Mouse (Mus musculus): ENCODE results near the gene Vdr. TPM values are rescaled to one million over a fixed set of nuclear protein-coding genes. Genes with fewer than 3 reads are reported as not detected.

Gene Vdr
- total RNA-seq, 2 experiments from 2014 or later, result 0.16 to 0.82 TPM

DNA sequence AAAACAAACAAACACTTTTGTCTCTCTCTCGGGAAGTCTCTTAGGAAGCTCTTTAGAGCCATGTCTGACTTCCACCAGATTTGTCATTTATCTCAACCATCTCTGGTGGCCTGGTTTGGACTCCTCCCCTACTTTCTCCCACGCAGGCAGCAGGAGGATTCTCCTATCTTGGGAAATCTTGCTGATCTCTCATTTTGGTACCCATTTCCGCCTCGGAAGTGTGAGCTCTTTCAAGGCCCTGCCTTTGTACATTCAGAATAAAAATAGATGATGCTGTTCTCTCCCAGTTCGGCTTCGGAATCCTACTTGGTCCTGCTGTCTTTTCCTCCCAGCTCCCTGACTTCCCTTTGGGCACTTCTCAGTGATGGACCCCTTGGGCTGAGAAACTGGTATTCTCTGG is 55.9 kb downstream of the Vdr start:
- intact Hi-C loops (cut with DNase I), result loop anchor here (2.0 kb wide), 1 partner anchor 98 kb away; no protein-coding TSS in a partner anchor
- peak; percentile 20 to 79 for DNase-seq (ENCODE audit: low spot score in 2 of 2)

DNA sequence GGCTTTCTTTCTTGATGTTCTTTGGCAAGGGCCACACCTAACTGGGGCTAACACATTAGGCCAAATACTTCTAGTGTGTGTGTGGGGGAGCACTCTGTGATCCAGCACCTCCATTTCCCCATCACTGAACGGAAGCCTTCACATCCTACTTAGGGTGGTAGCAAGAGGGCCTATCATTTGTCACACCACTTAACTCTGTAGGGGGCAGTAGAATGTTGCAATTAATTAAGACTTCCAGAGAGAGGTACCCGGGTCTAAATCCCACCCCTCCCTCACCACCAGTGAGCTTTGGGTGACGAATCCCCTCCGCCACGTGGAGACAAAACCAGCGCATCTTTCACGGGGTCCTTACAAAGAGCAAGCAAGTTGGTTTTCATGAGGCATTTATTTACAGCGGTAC is 56.4 kb downstream of the Vdr start:
- intact Hi-C loops (cut with DNase I), result loop anchor here (2.0 kb wide), 1 partner anchor 99 kb away; no protein-coding TSS in a partner anchor
- DNase-seq (ENCODE audit: low spot score in 2 of 2), result no peak

DNA sequence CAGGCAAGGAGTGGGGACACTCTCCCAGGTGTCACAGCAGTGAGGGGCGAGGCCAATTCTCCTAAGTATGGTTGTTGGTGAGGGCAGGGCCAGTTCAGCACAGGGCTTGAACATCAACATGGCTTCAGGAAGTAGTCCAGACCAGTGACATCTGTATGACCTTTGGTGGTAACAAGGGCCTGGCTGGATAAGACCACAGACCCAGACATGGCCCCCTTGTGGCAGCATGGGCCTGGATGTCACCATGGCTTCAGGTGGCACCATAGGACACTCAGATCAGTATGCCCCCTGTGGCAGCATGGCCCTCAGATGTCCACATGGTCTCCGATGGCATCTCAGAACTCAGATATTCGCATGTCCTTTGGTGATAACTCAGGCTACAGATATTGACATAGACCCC is 58.1 kb downstream of the Vdr start:
- no peak for DNase-seq (ENCODE audit: low spot score in 2 of 2)
- intact Hi-C loops (cut with DNase I), result no loop called here

DNA sequence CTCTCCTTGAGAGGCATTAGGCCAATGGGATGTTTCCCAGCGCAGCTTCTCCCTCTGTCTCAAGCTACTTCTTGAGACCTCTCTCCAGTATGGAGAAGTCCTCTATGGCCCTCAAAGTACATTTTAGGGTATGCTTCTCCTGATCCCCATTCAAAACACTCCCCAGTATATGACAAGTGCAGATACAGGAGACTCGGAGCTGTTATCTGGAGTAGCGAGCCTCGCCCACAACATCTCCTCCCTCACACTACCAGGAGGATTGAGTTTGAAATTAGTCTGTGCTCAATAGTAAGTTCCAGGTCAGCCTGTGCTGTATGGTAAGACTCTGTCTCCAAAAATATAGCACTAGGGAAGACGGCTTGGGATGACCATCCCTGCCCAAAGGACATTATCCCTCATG is 59.4 kb downstream of the Vdr start:
- DNase-seq (ENCODE audit: low spot score in 2 of 2), result no peak
- intact Hi-C loops (cut with DNase I), result loop anchor here (2.0 kb wide), 1 partner anchor 132 kb away; no protein-coding TSS in a partner anchor

DNA sequence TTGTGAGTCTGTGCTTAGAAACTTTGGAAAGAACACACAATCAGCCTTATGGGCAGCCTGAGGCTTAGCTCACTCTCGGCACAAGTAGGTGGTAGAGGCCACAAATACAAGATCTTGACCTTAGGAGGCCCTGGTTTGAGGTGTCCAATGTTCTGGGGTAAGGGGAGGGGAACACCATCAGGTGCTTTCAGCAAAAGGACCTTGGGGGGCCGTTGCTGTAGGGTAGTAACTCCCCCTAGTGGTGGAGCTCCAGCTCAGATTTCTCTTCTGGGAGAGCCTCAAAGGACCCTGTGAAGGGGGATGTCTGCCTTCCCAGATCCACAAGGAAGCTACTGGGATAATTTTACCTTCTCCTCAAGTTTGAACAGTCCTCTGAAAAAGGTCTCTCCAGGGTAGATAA is 60.0 kb downstream of the Vdr start:
- no peak for DNase-seq (ENCODE audit: low spot score in 2 of 2)
- intact Hi-C loops (cut with DNase I), result loop anchor here (2.0 kb wide), 1 partner anchor 132 kb away; no protein-coding TSS in a partner anchor

DNA sequence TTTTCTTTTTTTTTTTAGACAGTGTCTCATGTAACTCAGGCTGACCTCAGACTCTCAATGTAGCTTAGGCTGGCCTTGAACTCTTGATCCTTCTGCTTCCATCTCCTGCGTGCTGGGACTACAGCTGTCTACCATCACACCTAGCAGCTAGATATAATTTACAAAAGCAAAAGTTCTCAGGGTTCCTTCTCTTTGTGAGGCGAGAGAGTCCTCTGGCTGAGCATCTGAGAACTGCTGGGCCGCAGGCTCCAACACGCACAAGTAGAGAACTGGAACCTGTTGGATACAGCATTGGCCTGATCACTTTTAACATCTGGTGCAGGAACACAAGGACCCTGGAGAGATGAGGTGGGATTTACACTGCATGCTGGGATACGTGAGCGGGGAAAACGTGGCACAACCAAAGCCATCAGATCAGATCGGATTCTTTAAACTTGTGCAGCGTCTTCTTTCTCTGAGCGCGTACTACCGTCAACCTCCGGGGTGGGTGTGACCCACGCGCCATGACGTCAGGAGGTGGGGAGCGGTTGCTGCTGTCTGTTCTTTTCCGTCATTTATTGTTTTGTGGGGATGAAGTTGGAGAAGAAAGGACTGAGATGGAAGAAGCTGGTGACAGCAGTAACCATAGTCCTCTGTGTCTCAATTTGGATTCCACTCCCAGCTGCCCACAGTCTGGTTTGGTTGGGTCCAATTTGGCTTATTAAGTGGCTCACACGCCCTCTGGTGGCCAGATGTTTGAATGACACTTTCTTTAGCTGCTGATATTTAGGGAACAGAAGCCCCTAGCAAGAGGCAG is 61.1 kb downstream of the Vdr start:
- peak; percentile 88 to 92 for DNase-seq (ENCODE audit: low spot score in 2 of 2)
- intact Hi-C loops (cut with DNase I), result loop anchor here (2.0 to 10.0 kb wide), 2 partner anchors 65 to 525 kb away; no protein-coding TSS in a partner anchor

DNA sequence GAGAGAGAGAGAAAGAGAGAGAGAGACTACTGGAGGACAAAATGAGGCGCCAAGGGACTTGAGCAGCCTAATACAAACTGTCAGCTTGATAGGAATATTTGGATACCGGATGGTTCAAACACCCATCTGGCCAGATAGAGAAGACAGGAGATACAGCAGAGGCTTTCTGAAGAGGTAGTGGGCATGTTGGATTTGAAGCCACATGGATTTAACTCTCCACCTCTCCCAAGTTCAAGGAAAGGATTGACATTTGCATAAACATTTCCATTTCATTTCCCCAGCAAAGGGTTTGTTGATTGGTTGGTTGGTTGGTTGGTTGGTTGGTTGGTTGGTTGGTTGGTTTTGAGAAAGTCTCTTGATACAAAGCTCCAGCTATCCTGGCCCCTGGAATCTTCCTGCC is 62.6 kb downstream of the Vdr start:
- intact Hi-C loops (cut with DNase I), result loop anchor here (2.0 to 10.0 kb wide), 2 partner anchors 63 to 523 kb away; no protein-coding TSS in a partner anchor
- DNase-seq (ENCODE audit: low spot score in 2 of 2), result no peak

DNA sequence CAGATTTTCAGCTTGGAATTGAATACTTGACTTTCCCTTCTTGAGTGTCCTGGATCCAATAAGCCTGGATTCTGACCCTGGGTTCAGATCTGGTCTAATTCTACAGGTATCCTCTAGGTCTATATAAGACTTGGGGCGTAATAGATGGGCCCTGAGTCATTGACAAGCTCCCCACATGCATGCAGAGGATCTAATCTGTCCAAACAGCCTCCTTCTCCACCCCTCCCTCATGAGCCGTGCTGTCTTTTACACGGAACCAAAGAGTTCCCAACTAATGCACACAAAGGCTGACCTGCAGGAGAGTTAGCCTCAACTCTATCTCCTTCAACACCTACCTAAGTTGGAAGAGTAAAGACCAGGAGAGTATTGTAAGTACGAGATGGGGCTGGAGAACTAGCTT is 63.1 kb downstream of the Vdr start:
- intact Hi-C loops (cut with DNase I), result loop anchor here (10.0 kb wide), 1 partner anchor 522 kb away; no protein-coding TSS in a partner anchor
- DNase-seq (ENCODE audit: low spot score in 2 of 2), result no peak

DNA sequence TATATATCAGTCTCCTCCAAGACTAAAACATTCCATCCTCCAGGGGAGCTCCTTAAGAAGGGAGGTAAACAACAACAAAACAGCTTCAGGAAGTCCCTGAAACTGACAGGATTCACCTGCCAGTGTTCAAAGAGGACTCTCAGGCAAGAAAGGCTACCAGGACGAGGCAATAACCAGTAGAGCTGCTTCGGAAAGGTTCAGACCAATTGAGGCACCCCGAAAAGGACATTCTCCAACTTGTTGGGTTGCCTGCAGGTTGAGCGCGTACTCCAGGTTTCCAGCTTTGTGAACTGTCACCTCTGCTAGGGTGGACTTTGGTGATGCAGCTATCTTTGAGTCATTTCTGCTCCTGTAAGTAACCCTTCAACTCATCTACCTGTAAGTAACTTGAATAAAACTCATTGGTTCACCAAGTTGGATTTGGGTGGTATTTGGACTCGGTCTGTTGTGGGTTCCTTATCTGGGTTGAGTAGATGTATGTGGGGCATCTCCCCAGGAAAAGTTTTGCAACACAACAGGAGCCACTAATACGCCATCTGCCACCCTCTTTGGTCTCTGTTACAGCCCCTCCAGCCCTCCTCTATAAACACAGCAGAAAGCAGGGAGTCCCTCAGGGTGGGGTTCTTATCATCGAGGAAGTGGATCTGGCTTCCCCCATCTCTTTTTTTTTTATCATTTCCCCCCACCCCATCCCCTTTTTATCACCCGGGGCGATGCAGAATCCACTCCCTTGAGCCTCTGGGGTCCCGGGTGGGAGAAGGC is 64.1 kb downstream of the Vdr start:
- no peak for DNase-seq (ENCODE audit: low spot score in 2 of 2)
- intact Hi-C loops (cut with DNase I), result loop anchor here (10.0 kb wide), 1 partner anchor 522 kb away; no protein-coding TSS in a partner anchor

DNA sequence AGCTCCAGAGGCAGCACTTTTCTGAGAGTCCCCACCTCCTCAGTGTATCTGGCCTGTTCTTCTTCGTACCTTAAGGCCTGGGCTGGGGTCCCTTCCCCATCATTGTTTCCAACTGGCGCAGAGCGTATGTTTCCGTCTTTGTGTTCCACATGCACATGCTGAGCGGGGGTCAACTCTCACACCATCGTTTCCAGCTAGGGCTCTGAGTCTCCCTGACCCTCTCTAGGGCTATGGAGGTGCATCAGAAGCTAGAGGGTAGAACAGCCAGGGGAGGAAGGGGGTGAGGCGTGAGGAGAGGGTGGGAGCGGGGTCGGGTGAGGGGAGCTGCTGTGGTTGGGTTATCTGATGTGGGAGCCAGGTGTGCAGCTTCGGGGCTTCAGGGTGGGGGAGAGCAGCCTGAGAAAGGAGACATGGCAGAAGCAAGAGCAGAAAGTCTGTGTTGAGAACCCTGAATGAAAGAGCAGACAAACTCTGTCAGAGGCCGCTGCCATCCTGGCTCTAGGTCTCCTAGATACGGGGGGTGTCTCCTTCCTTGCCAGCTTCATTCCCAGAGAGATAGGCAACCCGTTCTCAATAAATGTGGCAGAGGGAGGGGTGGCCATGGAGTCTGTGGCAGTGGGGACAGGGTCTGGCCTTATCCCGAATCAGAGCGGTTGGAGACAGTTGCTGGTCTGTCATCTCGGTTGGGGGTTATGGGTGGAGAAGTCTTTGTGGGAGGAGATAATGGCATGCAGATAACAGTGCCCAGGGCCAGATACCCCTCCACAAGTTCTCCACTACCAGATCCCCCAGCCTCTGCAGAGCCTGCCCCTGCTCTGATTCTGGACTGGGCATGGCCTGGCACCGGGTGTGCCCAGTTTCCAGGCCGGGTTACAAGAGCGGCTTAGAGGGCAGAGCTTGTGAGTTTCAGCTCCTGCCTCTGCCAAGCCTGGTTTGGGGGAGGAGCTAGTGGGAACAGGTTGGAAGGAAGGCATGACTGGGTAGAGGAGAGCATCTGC is 66.1 kb downstream of the Vdr start, which contains the start of gene Hdac7:
Hdac7 (minus strand) TSS at position 466 of the 998 bp plus-strand sequence.
- DNase-seq (ENCODE audit: low spot score in 2 of 2), result no peak
- intact Hi-C loops (cut with DNase I), result loop anchor here (10.0 kb wide), 1 partner anchor 520 kb away; no protein-coding TSS in a partner anchor

DNA sequence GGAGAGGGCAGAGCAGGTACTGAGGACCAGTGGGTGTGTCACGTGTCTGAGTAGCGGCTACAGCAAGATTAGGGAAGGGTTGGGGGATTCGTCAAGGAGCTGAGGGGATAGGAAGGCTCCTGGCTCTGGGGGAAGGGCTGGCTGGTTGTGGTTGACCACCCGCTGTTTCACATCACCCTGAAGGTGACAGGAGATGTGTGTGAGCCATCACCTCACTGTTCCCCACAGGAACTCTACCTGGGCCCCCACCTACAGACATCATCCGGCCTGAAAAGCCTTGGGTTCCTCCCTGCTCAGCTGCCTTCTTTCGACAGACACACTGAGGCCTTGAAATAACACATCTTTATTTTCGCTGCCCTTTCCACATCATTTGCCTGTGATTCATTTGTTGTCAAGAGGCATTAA is 67.2 kb downstream of the Vdr start:
- intact Hi-C loops (cut with DNase I), result loop anchor here (10.0 kb wide), 1 partner anchor 518 kb away; no protein-coding TSS in a partner anchor
- no peak for DNase-seq (ENCODE audit: low spot score in 2 of 2)

DNA sequence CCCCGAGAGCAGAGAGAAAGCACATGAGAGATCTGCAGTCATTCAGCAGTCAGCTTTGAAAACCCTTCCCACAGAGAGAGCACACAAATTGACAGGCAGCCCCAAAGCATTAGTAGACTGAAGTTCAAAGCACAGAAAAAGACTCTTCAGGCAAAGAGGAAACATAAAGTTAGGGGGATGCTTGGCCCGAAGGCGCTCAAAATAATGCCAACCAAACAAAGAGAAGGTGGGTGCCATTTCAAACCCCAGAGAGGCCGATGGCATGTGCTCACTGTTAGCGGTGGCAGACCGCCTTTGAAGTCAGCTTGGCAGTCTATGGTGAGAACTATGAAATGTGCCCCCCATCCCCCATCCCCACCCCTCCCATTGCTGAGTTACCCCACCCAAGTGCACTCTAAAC is 68.4 kb downstream of the Vdr start:
- no peak for DNase-seq (ENCODE audit: low spot score in 2 of 2)
- intact Hi-C loops (cut with DNase I), result loop anchor here (10.0 kb wide), 1 partner anchor 517 kb away; no protein-coding TSS in a partner anchor

DNA sequence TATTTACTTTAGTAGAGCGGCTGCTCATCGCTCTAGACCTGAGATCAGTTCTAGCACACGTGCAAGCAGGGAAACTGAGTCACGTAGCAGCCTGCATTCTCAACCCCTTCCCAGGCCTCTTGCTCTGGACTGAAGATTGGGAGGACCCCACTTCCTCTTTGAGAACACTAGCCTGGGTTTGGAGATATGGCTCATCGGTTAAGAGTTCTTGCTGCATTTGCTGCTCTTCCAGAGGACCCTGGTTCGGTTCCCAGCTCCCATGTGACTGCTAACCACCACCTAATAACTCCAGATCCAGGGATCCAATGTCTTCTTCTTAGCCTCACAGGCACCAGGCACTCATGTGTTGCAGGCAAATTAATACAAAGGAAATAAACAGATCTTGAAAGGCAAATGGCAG is 69.0 kb downstream of the Vdr start:
- DNase-seq (ENCODE audit: low spot score in 2 of 2), result no peak
- intact Hi-C loops (cut with DNase I), result loop anchor here (10.0 kb wide), 1 partner anchor 517 kb away; no protein-coding TSS in a partner anchor

DNA sequence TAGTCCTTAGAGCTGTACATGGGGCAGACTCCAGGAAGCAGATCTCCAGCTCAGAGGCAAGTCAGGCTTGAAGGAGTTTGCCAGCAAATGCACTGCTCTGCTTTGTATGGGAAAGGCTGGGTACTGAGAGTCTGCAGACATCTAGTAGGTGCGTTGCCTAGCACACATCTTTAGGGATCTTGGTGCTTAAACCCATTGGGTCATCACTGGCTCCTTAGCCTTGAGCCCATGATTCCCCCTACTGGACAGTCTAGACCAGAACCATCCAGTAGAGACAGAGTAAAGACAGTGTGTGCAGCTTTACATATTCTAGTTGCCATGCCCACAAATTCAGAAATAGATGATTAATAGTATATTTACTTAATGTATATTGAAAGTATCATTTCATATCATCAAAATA is 69.6 kb downstream of the Vdr start:
- intact Hi-C loops (cut with DNase I), result loop anchor here (10.0 kb wide), 1 partner anchor 516 kb away; no protein-coding TSS in a partner anchor
- no peak for DNase-seq (ENCODE audit: low spot score in 2 of 2)

DNA sequence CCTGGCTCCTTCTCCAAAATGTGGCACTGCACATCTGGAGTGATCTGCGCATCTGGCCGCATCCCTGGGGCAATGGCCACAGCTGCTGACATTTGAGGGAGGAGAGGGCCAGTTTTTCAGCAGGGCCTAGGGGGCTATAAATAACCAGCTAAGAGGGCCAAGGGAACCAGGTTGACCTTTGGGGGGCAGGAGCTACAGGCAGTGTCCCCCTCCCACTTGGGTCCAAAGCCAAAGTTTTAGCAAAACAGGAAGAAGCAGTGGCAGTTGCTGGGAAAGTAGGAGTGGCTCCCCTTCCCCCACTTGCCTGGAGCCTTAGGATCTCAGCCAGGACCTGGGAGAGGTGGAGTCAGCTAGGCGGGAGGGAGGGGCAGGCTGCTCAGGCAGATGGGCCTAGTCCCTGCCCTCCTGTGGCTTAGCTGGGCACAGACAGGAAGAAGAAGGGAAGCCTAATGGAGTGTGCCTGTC is 70.4 kb downstream of the Vdr start:
- intact Hi-C loops (cut with DNase I), result loop anchor here (10.0 kb wide), 1 partner anchor 515 kb away; no protein-coding TSS in a partner anchor
- DNase-seq (ENCODE audit: low spot score in 2 of 2), result no peak

DNA sequence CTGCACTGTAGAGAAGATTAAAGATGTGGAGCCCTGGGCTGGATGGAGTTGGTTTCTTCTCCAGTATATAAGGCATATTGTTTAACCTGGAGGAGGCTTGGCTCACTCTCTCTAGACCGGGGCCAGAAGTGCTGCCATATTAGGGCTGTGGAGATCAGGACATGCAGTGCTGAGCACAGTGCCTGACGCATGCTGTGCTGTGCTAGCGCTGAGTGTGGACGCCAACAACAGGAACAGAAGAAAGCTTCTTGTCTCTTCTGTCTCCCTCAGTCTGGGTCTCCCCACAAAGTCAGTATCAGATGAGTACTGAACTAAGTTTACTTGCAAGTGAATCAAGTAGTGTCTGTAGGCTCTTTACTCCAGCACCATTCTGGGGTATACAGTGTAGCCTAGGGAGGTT is 71.0 kb downstream of the Vdr start:
- DNase-seq (ENCODE audit: low spot score in 2 of 2), result no peak
- intact Hi-C loops (cut with DNase I), result no loop called here

DNA sequence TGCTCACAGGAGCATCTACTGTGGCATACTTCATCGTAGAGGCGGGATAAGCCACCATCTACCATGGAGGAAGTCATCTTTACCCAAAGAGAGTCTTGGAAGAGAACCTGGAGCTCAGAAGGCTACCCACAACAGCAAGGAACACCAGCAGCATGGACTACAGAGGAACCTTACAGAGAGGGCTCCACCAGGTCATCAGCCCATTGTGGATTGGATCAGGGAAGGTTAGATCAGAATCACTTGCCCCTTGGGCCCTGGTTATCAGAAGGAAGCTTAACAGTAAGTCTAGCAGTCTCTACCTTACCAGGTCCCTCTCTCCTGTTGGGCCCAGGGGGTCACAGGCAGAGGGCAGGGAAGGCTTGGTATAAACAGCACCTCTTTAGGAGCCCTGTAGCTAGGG is 71.4 kb downstream of the Vdr start:
- intact Hi-C loops (cut with DNase I), result no loop called here
- DNase-seq (ENCODE audit: low spot score in 2 of 2), result no peak

DNA sequence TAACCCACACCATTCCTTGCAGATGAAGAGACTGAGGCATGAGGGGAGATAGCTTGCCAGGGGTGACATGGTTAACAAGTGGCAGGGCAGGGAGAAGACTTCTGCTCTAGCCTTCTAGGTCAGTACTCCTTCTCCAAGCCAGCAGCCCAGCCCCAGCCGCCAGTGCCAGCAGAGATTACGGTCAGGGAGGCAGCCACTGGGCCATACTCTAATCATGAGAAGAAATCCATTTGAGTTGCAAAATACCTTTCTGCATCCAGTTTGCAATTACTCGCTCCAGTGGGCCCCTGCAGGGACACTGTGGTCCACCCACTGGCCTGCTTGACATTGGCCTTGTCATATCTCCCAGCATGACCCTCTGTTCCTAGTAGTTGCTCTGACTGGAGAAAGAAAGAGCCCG is 72.0 kb downstream of the Vdr start:
- intact Hi-C loops (cut with DNase I), result no loop called here
- no peak for DNase-seq (ENCODE audit: low spot score in 2 of 2)
